In the genomic region with DNA sequence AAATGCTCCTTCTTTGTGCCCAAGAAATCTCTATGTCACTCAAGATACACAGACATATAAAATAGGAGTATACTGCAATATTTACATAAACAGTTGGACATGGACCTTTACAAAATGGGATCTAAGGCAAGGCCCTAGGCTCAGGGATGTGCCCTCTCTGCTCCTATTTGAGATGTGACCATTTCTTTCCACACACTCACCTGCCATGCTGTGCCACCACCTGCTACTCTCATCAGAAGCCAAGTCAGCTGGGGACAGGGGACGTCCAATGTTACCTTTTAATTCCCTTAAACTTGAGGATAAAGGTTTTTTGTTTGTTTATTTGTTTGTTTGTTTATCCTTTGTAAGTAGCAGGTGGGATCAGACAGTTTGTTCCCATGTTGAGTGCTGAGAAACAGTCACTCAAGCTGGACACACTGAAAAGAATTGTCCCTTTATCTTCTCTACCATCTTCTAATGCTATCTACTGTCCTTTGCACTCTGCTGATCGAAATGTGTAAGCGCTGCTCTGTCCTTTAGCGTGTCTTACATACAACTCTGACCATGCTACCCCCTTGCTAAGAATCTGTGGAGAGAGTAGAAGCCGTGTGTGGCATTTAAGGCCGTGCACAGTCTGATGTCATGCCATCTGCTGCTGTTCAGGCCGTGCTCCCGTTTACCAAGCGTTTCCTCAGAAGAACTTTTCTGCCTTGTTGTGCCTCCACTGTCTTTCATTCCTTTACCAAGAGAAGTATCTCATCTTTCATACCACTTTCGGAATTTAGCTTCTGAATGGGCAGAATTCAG, we compare ENCODE assay signal across 21 mouse cellular contexts.
DNase-seq lines count a peak whose midpoint lies in the region; ATAC-seq and TF ChIP-seq lines count a peak whose summit lies in the region.
"Had no signal": no experiment of that assay in that cellular context is flagged by ENCODE, and none has a peak within 500 bp of the region (broad histone marks: within the 10 kb centered on the region; RNA-seq: fewer than 3 reads in every experiment).

No protein-coding gene starts in this region.

- H3K27me3 ChIP-seq in midbrain, postnatal 0 days (ENCODE audit: insufficient read depth, low read length) = no peaks in the 10 kb centered on the region
- no peaks in the 10 kb centered on the region for H3K27me3 ChIP-seq in midbrain, embryonic 13.5 days
- H3K27me3 ChIP-seq in cerebellum, adult 2 months (ENCODE audit: control insufficient read depth, insufficient read depth, low read length) = no peaks in the 10 kb centered on the region
- no peaks in the 10 kb centered on the region for H3K27me3 ChIP-seq in hindbrain, embryonic 14.5 days (ENCODE audit: control insufficient read depth, insufficient read depth, low read length)
- H3K27me3 ChIP-seq: CH12.LX; embryonic facial prominence, embryonic 15.5 days; forebrain, embryonic 15.5 days; heart, embryonic 13.5 days; hindbrain, embryonic 12.5 days had no signal

- no peaks in the 10 kb centered on the region for H3K36me3 ChIP-seq in midbrain, postnatal 0 days (ENCODE audit: insufficient read depth, low read length)
- no peaks in the 10 kb centered on the region for H3K36me3 ChIP-seq in midbrain, embryonic 13.5 days
- no peaks in the 10 kb centered on the region for H3K36me3 ChIP-seq in hindbrain, embryonic 14.5 days (replicated peaks; ENCODE audit: control insufficient read depth, insufficient read depth)
- H3K36me3 ChIP-seq: embryonic facial prominence, embryonic 15.5 days; forebrain, embryonic 15.5 days; heart, embryonic 13.5 days; hindbrain, embryonic 12.5 days had no signal

- TF ChIP-seq CTCF in midbrain, postnatal 0 days (IDR thresholded peaks at IDR 0.05) = no peak
- no peak for TF ChIP-seq CTCF in cerebellum, adult 2 months (IDR thresholded peaks at IDR 0.05; ENCODE audit: borderline replicate concordance, insufficient read depth, low read depth, low read length)

- no peaks in the 10 kb centered on the region for H3K4me1 ChIP-seq in midbrain, postnatal 0 days (ENCODE audit: insufficient read depth, low read length)
- H3K4me1 ChIP-seq in midbrain, embryonic 13.5 days (replicated peaks) = no peaks in the 10 kb centered on the region
- H3K4me1 ChIP-seq in cerebellum, adult 2 months (ENCODE audit: control insufficient read depth, insufficient read depth, low read length) = peaks cover 7% of the 10 kb centered on the region; the same call in 1 of the 2 replicates
- no peaks in the 10 kb centered on the region for H3K4me1 ChIP-seq in hindbrain, embryonic 14.5 days (replicated peaks; ENCODE audit: control insufficient read depth, insufficient read depth, low read length)
- H3K4me1 ChIP-seq: embryonic facial prominence, embryonic 15.5 days; forebrain, embryonic 15.5 days; heart, embryonic 13.5 days; hindbrain, embryonic 12.5 days had no signal

- DNase-seq in midbrain, postnatal 0 days (ENCODE audit: low spot score) = peak; percentile 8
- peak; percentile 81 to 84 for DNase-seq in cerebellum, adult 2 months
- DNase-seq in cerebellum, postnatal 10 days = peak; percentile 76 to 82
- DNase-seq in adrenal gland, postnatal 14 days = no peak
- no peak for DNase-seq in hindbrain, embryonic 14.5 days (ENCODE audit: low spot score)
- DNase-seq: adrenal gland, postnatal 25 days; embryo, embryonic 11 days; gastrocnemius, postnatal 25 days; heart, postnatal 4 days; kidney, adult 18-20 months had no signal

- no peak overlapping the region for H3K4me2 ChIP-seq in midbrain, postnatal 0 days (ENCODE audit: low read depth, low read length, poor library complexity, severe bottlenecking)
- H3K4me2 ChIP-seq in midbrain, embryonic 13.5 days (replicated peaks) = no peak overlapping the region
- no peak overlapping the region for H3K4me2 ChIP-seq in hindbrain, embryonic 14.5 days (replicated peaks)
- H3K4me2 ChIP-seq: embryonic facial prominence, embryonic 15.5 days; forebrain, embryonic 15.5 days; heart, embryonic 13.5 days; hindbrain, embryonic 12.5 days had no signal

- no peak for ATAC-seq in midbrain, postnatal 0 days (ENCODE audit: low FRiP score)
- no peak for ATAC-seq in midbrain, embryonic 13.5 days
- no peak for ATAC-seq in hindbrain, embryonic 14.5 days (ENCODE audit: low FRiP score)
- no peak for ATAC-seq in erythroid progenitor cell, adult 5-6 weeks (replicated peaks; ENCODE audit: low FRiP score, poor library complexity, severe bottlenecking)
- ATAC-seq: activated CD4-positive, CD25-positive, alpha-beta regulatory T cell, adult 4 months; forebrain, embryonic 15.5 days; hindbrain, postnatal 0 days; Patski had no signal

- 0 out of 2 replicates have a peak, but pooled peaks have one; percentile 9 for TF ChIP-seq POLR2A in cerebellum, adult 2 months (IDR thresholded peaks at IDR 0.05; ENCODE audit: borderline replicate concordance, insufficient read depth, low read length)

- 93% methylated on average over 10 of the region's 10 CpGs for WGBS in midbrain, postnatal 0 days
- WGBS in midbrain, embryonic 13.5 days = 89% methylated on average over 10 of the region's 10 CpGs
- WGBS in cerebellum, adult 2 months = 18% methylated on average over 10 of the region's 10 CpGs
- WGBS in hindbrain, embryonic 14.5 days = 93% methylated on average over 10 of the region's 10 CpGs

- no peak overlapping the region for H3K4me3 ChIP-seq in midbrain, postnatal 0 days (ENCODE audit: low read depth, low read length)
- H3K4me3 ChIP-seq in midbrain, embryonic 13.5 days (replicated peaks) = no peak overlapping the region
- no peak overlapping the region for H3K4me3 ChIP-seq in cerebellum, adult 2 months (replicated peaks; ENCODE audit: insufficient read depth, low read depth, low read length)
- no peak overlapping the region for H3K4me3 ChIP-seq in hindbrain, embryonic 14.5 days (replicated peaks; ENCODE audit: low read length)
- H3K4me3 ChIP-seq: embryonic facial prominence, embryonic 15.5 days; erythroblast, embryonic 14.5 days; forebrain, embryonic 15.5 days; heart, embryonic 13.5 days; hindbrain, embryonic 12.5 days had no signal

- H3K9ac ChIP-seq in midbrain, postnatal 0 days (replicated peaks; ENCODE audit: low read length, poor library complexity, severe bottlenecking) = no peak overlapping the region
- H3K9ac ChIP-seq in midbrain, embryonic 13.5 days (replicated peaks) = no peak overlapping the region
- no peak overlapping the region for H3K9ac ChIP-seq in hindbrain, embryonic 14.5 days
- H3K9ac ChIP-seq: embryonic facial prominence, embryonic 15.5 days; forebrain, embryonic 15.5 days; heart, embryonic 13.5 days; hindbrain, embryonic 12.5 days had no signal

- H3K27ac ChIP-seq in midbrain, postnatal 0 days (ENCODE audit: low read depth, low read length) = no peak overlapping the region
- no peak overlapping the region for H3K27ac ChIP-seq in midbrain, embryonic 13.5 days
- peak overlapping the region; percentile 65; the same call in 1 of the 2 replicates for H3K27ac ChIP-seq in cerebellum, adult 2 months (ENCODE audit: insufficient read depth, low read length)
- no peak overlapping the region for H3K27ac ChIP-seq in hindbrain, embryonic 14.5 days
- H3K27ac ChIP-seq: embryonic facial prominence, embryonic 15.5 days; forebrain, embryonic 15.5 days; heart, embryonic 13.5 days; hindbrain, embryonic 12.5 days; hindbrain, postnatal 0 days had no signal

- no peaks in the 10 kb centered on the region for H3K9me3 ChIP-seq in midbrain, postnatal 0 days (ENCODE audit: low read length)
- no peaks in the 10 kb centered on the region for H3K9me3 ChIP-seq in midbrain, embryonic 13.5 days
- no peaks in the 10 kb centered on the region for H3K9me3 ChIP-seq in hindbrain, embryonic 14.5 days (ENCODE audit: control insufficient read depth, low read length)
- H3K9me3 ChIP-seq: embryonic facial prominence, embryonic 15.5 days; forebrain, embryonic 15.5 days; heart, embryonic 13.5 days; hindbrain, embryonic 12.5 days had no signal

Comparison
In these comparisons a context has a peak if more than half of its experiments do, and no peak if none do; other contexts are left out.
1. DNase-seq: peak in midbrain, postnatal 0 days (single experiment), cerebellum, adult 2 months (2 of 2) and cerebellum, postnatal 10 days (2 of 2); none in adrenal gland, postnatal 14 days (single experiment) and hindbrain, embryonic 14.5 days (single experiment).